Mouse (Mus musculus) cerebellum, postnatal 4 days (tissue): Measurements from ENCODE around the gene Wdr83os.
A peak's percentile ranks its signal among the peaks of the same experiment; 100 is the strongest.

Experiments used
- DNase-seq, 2 experiments: peaks; one replicate each; pipeline ENCODE4 v3.0.0; 2022; ENCODE audit warnings: low spot score in 2 of 2, mixed read lengths in 1 of 2

Gene Wdr83os

DNA sequence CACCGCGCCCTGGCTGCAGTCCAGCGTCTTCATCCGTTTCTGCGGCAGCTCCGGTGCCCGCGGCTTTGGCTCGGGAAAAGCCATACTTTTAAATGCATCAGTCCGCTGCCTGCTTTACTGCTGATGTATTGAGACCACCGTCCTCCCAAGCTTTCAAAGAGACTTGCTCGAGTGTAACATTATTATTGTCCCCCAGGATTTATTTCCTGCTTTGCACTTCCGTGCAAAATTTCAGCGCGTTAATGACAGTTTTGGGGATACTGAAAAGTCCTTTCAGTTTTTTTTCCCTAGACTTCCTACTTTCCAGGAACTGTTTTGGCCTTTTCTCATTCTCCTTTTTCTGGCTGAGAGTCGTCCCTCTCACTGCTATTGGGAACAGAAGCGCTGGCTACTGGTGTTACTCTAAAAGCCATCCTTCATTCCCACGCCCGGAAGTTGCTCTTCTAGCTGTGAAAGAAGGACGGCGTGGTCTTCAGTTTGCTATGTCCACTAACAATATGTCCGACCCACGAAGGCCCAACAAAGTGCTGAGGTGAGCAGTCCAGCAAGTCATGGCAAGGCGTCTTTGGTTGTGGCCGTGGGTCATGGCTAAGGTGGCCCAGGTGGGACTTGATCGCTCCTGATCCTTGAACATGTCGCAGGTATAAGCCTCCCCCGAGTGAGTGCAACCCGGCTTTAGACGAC lies at the start of gene Wdr83os:
Wdr83os (plus strand) TSS at position 209 of the 684 bp plus-strand sequence.
- DNase-seq, result peak in 1 of 2 experiments; percentile 56

DNA sequence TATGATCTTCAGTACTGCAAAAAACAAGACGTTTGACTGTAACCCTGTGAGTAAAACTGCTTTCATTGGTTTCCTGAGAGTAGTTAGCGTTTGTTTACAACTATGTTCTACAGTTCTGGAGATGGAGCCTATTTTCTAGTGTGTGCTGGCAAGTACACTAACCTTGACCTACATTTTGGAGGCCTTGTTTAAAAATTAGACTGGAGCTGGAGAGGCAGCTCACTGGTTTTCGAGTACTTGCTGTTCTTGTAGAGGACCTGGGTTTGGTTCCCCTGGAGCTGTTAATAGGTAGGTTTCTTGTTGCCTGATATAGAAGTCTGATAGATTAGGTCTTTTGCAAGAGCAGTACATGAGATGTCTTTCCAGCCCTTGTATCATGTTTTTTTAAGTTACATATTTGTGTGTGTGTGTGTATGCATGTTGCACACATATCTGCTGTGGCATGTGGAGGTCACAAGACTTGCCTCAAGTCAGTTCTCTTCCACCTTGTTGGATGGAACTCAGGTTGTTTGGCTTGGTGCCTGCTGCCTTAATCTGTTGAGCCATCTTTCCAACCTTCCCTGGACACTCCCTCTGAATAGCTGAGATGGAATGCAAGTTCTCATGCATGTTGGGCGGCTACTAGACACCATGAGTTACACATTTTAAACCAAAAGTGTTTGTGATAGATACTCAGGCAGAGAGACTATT lies 47.8 kb upstream of the Wdr83os start:
- DNase-seq, result no peak

DNA sequence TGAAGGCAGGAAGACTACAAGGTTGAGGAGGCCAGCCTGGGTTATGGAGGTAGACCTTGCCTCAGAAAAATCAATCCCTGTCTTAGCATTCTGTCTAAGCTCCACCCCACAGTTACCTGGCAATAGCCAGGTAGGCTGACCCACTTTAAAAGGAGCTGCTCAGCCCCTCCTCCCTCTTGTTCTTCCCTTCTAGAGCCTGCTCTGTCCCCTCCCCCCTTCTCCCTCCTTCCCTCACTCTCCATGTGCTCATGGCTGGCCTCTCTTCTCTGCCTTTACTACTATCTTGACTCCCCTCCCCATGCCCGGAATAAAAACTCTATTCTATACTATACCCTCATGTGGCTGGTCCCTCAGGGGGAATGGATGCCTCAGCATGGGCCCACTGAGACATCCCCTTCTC lies 46.7 kb upstream of the Wdr83os start:
- DNase-seq, result no peak

DNA sequence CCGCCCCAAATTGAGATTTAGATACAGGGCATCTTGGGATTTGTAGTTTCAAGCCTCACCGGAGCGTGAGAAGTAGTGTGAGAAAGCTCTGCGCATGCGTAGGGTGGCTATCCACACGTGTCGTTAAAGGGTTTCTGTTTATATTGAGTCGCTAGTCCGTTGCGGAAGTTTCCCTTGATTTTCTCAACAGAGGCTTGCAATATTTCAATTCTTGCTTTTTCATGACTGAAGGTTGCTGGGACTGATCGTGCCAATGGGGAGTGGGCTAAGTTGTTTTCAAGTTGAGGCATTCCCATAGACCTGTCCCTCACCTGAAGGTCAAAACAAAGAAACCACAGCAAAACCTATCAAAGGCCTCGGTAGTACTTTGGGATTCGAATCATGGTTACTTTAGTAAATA lies 45.8 kb upstream of the Wdr83os start:
- peak; percentile 43 to 60 for DNase-seq

DNA sequence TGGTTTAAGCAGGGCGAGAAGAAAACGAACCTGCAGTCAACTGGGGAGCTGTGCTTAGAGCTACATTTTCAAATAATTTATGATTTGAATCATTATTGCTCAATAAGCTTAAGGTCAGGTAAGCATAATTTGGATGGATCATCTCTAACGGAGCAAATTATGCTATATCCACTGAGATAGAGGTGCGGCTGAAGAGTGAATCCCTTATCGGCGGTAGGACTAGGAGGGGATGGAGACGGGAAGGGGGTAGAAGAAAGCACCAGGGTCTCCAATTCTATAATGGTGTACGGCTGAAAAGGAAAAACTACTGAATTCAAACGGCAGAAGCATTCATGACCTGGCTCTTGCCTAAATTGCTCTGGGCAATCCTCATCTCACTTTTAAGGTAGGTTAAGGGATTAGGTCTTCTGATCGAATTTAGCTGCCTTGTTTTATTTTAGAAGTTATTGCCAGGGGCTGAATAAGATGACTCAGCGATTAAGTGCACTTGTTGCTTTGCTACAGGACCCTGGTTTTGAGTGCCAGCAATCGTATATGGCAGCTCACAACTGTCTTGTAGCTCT lies 45.3 kb upstream of the Wdr83os start:
- no peak for DNase-seq

DNA sequence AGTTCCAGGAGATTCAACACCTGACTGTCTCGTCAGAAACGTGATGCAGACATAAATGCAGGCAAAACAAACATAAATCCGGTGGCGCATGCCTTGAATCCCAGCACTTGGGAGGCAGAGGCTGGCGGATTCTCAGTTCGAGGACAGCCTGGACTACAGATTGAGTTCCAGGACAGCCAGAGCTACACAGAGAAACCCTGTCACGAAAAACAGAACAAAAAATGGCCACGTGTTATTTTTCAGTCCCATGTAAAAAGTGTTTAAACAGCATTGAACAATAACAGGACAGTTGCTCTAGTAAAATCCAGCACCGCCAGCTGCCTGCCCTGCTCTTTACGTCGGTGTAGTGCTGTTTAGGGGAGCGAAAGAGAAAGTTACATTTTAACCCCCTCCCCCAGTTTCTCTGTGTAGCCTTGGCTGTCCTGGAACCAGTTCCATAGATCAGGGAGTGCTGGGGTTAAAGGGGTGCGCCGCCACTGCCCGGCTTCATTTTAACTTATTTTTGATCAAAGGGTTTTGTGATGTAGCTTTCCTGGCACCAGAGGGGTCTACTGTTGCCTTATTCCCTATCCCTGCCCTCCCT lies 44.7 kb upstream of the Wdr83os start:
- DNase-seq, result no peak

DNA sequence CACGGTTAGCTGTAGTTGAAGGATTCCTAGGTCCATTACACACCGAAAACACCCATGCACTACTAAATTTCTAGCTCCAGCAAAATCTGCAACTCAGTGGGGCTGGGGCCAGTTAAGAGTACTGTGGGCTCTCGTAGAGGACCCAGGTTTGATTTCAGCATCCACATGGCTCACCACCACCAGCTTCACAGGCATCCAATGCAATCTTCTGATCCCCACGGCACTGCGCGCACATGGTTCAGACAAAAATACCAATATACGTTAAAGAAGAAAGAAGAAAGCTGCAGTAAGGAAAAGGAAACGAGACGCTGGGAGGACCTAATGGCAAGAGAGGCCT lies 44.2 kb upstream of the Wdr83os start:
- no peak for DNase-seq

DNA sequence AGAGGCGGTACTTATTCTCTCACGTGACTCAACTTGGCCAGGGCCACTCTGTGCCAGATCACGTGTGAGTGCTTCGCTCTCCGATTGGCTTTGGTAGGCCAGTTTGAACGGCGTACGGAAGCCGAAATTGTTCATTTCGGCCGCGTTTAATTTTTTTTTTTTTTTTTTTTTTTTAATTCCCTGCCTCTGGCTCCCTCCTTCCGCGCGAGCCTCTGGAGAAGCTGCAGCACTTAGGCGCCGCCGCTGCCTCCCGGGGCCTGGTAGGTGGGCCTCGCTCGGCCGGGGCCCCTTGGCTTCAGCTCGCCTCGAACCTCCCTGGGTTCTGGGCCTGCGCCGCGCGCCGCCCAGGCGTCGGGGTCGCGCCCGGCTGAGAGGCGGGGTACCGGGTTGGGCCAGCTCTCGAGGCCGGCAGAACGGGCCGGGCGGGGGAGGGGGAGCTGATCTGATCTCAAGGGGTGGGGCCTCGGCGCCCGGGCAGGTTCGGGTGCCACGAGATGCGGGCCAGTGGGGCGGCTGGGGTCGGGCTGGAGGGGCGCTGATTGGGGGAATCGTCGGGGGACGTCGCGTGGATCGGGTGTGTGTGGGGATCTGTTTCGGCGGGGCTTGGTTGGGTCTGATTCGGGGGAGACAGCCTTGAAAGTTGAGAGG lies 43.7 kb upstream of the Wdr83os start, which contains the start of gene Tnpo2:
Tnpo2 (plus strand) TSS at position 198 of the 648 bp plus-strand sequence.
- DNase-seq, result peak; percentile 74 to 84

DNA sequence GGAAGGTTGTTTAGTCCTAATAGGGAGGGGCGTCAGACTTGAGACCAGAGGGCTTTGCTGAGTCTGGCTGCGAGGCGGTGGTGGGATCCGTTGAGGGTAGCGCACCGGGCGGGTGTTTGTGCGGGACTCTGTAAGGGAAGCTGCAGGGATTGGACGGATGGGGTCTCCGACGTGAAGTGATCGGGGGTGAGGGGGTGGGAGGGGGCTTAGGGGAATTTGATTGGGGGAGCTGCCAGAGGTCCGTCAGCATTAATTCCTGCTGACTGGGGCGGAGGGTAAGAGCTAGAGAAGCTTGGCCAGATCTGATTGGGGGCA lies 43.2 kb upstream of the Wdr83os start:
- peak in 1 of 2 experiments; percentile 43 for DNase-seq

DNA sequence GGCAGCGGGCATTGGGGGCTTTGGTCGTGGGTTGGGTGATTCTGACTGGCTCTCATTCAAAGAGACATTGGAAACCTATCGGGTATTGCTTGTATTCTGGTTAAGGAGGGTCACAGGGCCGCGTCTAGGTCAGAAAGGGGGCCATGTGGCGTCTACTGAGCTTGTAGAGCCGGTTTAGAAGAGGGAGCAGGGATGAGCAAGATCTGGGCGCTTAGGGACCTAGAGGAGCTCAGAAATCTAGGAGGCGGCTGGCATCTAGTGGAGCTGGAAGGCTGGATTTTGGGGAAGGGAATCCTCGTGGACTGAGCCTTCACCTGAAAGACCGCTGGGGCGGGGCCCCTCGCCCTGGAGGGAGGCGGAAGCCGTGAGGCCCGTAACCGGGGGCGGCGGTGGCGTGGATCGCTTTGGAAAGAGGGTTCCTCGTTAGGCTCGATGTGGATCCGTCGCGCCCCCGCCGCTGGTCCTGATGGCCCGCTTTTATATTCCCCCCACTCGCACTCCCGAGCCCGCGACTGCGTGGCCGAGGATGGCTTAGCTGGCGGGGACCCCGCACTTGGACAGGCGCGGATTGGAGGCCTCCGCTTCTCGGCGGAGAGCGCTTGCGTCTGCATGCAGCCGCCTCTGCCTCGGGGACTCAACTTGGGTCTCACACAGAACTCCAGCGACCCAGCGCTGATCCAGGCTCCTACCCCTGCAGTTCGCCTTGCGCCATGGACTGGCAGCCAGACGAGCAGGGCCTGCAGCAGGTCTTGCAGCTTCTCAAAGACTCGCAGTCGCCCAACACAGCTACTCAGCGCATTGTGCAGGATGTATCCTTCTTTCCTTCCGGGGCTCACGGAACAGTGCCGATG lies 42.6 kb upstream of the Wdr83os start:
- peak in 1 of 2 experiments; percentile 31 for DNase-seq

DNA sequence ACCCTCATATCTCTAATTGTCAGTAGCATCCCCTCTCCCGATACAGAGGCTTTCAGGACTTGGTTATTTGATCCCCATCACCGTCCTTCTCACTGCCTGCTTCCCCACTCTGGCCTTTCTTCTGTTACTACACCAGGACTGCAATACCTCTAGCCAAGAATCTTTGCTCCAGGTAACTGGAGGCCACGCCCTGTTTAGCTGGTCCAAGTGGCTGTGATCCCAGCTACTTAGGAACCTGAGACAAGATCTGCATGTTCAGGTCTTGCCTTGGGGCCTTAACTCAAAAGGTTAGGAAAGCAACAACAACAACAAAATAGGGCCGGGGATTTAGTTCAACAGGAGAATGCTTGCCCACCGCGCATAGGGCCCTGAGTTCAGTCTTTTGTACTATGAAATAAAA lies 36.9 kb upstream of the Wdr83os start:
- DNase-seq, result no peak

DNA sequence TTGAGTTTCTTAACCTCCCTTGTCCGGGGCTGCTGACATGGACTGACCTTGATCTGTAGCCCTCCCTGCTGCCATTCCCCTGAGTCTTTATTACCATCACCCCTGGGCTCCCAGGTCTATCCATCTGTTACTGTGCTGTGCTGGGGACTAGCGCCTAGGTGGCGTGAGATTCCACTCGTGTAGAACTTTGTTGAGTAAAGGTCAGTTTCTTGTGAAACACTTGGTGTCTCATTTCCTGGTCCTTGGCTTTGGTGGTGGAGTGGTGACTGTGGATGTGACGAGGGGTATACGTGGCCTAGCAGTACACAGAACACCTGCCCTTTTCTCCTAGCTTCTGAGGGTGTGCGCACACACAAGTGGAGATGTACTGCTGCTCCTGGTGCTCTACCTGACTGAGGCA lies 23.2 kb upstream of the Wdr83os start:
- no peak for DNase-seq

DNA sequence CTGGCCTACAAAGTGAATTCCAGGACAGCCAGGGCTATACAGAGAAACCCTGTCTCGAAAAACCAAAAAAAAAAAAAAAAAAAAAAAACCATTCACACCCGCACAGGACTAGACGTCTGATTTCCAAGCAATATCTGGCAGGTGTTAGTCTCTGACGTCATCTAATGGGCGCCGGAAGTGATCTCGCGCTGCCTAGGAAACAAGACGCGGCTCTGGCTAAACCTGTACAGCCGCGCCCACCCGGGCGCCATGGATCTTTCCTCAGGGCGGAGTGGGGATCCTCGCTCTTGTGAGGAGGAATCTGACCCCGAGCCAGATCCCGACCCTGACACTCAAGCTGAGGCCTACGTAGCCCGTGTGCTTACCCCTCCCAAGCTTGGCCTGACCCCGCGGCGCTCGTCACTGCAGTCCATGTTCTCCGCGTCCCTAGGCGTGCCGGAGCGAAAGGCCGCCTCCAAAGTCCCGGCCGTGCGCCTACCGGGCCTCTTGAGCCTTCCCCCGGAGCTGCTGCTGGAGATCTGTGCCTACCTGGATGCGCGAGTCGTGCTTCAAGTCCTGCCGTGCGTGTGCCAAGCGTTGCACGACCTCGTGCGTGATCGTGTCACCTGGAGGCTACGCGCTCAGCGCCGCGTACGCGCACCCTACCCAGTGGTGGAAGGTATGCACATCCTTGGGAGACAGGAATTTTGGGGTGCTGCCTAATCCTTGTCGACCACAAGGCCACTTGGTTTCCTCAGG lies 20.5 kb upstream of the Wdr83os start, which contains the start of gene Fbxw9:
Fbxw9 (plus strand) TSS at position 177 of the 738 bp plus-strand sequence.
- DNase-seq, result peak; percentile 75 to 88

DNA sequence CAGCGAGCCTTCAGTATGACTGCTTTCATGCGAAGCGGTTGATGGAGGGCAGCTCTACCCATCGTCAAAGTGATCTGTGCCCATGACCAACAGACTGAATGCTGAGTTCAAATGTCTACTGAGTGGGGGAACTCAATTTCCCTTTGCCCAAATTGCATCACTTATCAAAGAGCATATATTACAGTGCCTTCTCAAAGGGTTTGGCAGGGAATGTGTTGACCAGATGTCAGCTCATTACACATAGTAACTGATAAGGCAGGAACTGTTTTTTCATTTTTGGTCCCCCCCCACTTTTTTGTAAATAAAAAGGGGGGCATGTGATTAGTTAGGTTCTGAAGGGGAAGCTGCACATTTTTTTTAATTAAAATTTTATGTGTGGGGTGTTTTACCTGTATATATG lies 17.9 kb upstream of the Wdr83os start:
- no peak for DNase-seq

DNA sequence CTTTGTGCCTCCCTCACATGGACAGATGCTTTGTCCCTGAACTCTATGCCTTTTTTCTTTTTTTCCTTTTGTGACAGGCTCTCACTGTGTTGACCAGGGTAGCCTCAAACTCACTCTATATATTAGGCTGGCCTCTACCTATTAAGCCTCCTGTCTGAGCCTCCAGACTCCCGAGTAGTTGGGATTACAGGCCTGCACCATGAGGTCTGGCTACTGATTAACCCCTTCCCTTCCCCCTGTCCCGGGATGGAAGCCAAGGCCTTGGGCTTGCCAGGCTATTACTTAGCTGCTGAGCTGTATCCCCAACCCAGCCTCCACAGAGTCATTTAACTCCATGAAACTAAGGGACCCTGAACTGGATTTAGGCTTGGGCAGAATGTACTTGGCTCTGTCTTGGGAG lies 15.3 kb upstream of the Wdr83os start:
- no peak for DNase-seq

DNA sequence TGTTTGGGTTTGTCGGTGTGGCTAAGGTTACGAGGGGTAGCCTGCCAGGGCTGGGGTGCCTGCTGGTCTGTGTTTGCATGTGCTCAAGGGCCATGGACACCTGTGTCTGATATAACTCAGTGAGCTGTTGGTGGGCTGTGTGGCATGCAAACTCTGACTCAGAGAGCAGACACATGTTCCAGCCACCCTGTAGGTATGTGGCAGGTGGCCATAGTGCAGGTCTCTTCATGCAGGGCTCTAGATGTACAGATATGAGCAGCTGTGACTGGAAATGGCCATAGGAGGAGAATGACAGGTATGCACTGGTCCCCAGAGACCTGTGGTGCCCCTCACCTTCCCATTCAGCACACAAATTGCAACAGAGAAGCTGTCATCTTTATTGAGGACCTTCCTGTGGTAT lies 13.4 kb upstream of the Wdr83os start:
- DNase-seq, result no peak

DNA sequence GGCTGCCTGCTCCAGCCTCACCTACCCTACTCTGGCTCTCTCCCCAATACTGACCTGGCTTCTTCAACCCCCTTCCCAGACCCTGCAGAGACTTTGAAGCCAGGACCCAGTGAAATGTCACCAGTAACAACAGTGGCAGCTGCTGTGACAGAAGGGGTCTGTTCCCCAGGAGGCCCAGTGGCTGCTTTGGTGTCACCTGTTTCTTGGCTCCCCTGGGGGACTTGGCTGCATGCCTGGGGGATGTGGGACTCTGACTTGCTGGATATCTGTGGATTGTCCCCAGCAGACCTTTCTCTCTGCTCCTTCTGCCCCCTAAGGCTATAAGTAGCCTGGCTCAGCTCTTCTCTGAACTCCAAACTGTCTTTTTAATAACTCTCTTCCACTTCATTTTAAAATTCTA lies 12.6 kb upstream of the Wdr83os start, which contains the start of gene Gm5741:
Gm5741 (minus strand) TSS at position 1 of the 400 bp plus-strand sequence.
- DNase-seq, result no peak

DNA sequence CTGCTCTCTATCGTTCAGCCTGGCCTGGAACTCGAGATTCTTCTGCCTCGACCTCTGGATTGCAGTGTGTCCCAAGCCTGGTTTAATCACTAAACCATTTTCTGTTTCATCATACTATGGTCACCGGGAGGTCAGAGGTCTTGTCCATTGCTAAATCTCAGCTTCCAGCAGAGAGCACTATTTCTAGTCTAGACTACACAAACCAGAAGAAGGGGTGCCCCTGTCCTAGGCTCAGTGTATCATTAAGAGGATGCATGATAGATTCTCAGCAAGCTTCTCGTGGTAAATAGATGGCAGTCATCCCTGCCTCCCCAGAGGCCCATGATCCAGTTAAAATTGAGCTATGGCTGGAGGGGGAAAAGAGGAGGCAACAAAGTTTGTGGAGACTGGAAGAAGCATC lies 9.5 kb upstream of the Wdr83os start:
- no peak for DNase-seq

DNA sequence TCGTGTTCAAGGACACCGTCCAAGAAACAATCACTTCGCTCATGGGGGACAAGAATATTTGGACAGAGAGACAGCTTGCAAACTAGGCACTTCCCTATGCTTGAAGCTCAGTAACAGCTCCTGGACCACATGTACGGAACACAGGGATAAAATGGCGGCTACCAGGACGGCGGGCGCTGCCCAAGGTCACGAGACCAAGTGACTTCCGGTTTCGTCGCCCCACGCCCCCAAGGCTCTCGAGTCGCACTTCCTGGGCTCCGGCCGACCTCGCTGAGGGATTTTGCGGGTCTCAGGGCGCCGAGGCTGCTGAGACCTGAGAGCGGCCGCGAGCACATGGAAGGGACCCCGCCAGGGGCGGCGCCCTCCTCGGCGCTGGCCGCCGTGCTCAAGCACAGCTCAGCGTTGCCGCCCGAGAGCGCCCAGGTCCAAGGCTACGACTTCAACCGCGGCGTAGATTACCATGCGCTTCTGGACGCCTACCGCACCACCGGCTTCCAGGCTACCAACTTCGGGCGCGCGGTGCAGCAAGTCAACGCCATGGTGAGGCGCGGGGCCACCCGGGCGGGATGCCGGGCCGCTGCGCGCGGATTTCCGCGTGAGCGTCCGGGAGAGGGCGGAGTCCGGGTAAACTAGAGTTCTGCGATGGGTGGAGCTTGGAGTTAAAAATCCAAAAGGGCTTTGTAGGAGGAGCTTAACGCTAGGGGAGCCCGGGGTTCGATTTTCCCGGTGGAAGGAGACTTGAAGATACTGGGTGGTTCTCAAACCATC lies 8.8 kb upstream of the Wdr83os start, which contains the start of gene Dhps:
Dhps (plus strand) TSS at position 244 of the 768 bp plus-strand sequence.
- DNase-seq, result peak; percentile 79 to 84
